Mouse (Mus musculus) brain, adult 2 months (tissue): Measurements from ENCODE around the gene Tmem126b.
A peak's percentile ranks its signal among the peaks of the same experiment; 100 is the strongest.

Experiments used
- DNase-seq: peaks from one replicate; pipeline ENCODE4 v3.0.0; 2011; ENCODE audit warnings: low read depth, low spot score

Tmem126b gene

GRCm38 (mm10) chr7:90426020-90427001, 49.5 kb downstream of the Tmem126b start, which contains the start of gene Ccdc89:
Gene Ccdc89 (plus strand): TSS chr7:90426577.
- DNase-seq = peak; percentile 99
